Comparison of ENCODE assay signal across 8 mouse cellular contexts in the genomic region with DNA sequence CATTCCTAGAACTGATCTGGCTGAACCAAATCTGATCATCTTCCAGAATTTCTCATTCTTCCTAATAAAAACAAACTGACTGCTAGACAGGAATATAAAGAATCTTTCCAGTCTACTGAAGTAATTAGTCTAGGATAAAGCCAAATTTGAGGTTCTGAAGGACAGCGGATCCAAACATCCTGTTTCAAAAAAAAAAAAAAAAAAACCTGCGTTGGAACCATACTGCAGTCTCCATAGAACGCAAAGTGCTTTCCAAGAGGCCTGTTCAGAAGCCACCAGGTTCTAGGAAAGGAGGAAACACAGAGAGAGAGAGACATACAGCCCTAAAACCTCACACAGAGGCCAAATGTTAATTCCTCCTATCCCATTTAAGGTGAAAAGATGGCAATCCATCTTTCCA. TPM values are rescaled to one million over a fixed set of nuclear protein-coding genes. Genes with fewer than 3 reads are reported as not detected.
A peak's percentile ranks its signal among the peaks of the same experiment; 100 is the strongest.
DNase-seq lines count a peak whose midpoint lies in the region; ATAC-seq and TF ChIP-seq lines count a peak whose summit lies in the region.

No protein-coding gene starts in this region.

- TF ChIP-seq EP300 in ES-Bruce4 (IDR thresholded peaks at IDR 0.05; ENCODE audit: insufficient read depth, low read depth, low read length): no peak

- 42% methylated on average over 3 of the region's 3 CpGs for WGBS in heart, embryonic 12.5 days
- WGBS in forebrain, embryonic 15.5 days: 20% methylated on average over 3 of the region's 3 CpGs
- 35% methylated on average over 3 of the region's 3 CpGs for WGBS in liver, embryonic 15.5 days (ENCODE audit: insufficient replicate concordance)

- DNase-seq in heart, adult 11 months: no peak
- DNase-seq in urinary bladder, postnatal 36 days (ENCODE audit: low spot score in 2 of 2): no peak
- no peak for DNase-seq in kidney, postnatal 14 days
- no peak for DNase-seq in left cerebral cortex, adult 11 months (ENCODE audit: low spot score)

- H3K4me3 ChIP-seq in heart, embryonic 12.5 days: peak overlapping the region; percentile 71
- peak overlapping the region; percentile 96 for H3K4me3 ChIP-seq in ES-Bruce4 (ENCODE audit: low read depth, low read length)
- peak overlapping the region; percentile 60 for H3K4me3 ChIP-seq in forebrain, embryonic 15.5 days
- H3K4me3 ChIP-seq in liver, embryonic 15.5 days (replicated peaks): peak overlapping the region; percentile 64

- no peak for ATAC-seq in heart, embryonic 12.5 days (ENCODE audit: insufficient number of reproducible peaks, low FRiP score)
- no peak for ATAC-seq in forebrain, embryonic 15.5 days (replicated peaks)
- ATAC-seq in liver, embryonic 15.5 days (ENCODE audit: insufficient read depth): no peak

- TF ChIP-seq POLR2A in ES-Bruce4 (IDR thresholded peaks at IDR 0.05; ENCODE audit: insufficient read depth, low read length): no peak

- no peak overlapping the region for H3K27ac ChIP-seq in heart, embryonic 12.5 days (ENCODE audit: poor library complexity, severe bottlenecking)
- no peak overlapping the region for H3K27ac ChIP-seq in ES-Bruce4 (ENCODE audit: insufficient read depth, low read length)
- H3K27ac ChIP-seq in forebrain, embryonic 15.5 days (replicated peaks): peak overlapping the region; percentile 84
- H3K27ac ChIP-seq in liver, embryonic 15.5 days (replicated peaks): no peak overlapping the region

- H3K36me3 ChIP-seq in heart, embryonic 12.5 days: no peaks in the 10 kb centered on the region
- H3K36me3 ChIP-seq in ES-Bruce4 (ENCODE audit: control insufficient read depth, insufficient read depth, low read length, poor library complexity, severe bottlenecking): no peaks in the 10 kb centered on the region
- H3K36me3 ChIP-seq in forebrain, embryonic 15.5 days: no peaks in the 10 kb centered on the region
- no peaks in the 10 kb centered on the region for H3K36me3 ChIP-seq in liver, embryonic 15.5 days (replicated peaks)

- TF ChIP-seq CTCF in ES-Bruce4 (IDR thresholded peaks at IDR 0.05; ENCODE audit: low read depth, low read length): no peak

- H3K4me2 ChIP-seq in heart, embryonic 12.5 days: peak overlapping the region; percentile 74
- H3K4me2 ChIP-seq in forebrain, embryonic 15.5 days (replicated peaks): peak overlapping the region; percentile 50
- H3K4me2 ChIP-seq in liver, embryonic 15.5 days: peak overlapping the region; percentile 82

- H3K27me3 ChIP-seq in heart, embryonic 12.5 days (replicated peaks): no peaks in the 10 kb centered on the region
- no peaks in the 10 kb centered on the region for H3K27me3 ChIP-seq in ES-Bruce4 (ENCODE audit: control insufficient read depth, insufficient read depth, low read length, poor library complexity, severe bottlenecking)
- H3K27me3 ChIP-seq in forebrain, embryonic 15.5 days: no peaks in the 10 kb centered on the region
- H3K27me3 ChIP-seq in liver, embryonic 15.5 days: no peaks in the 10 kb centered on the region

- no peaks in the 10 kb centered on the region for H3K9me3 ChIP-seq in heart, embryonic 12.5 days (replicated peaks)
- no peaks in the 10 kb centered on the region for H3K9me3 ChIP-seq in ES-Bruce4 (replicated peaks; ENCODE audit: control insufficient read depth, insufficient read depth, low read length, poor library complexity, severe bottlenecking)
- no peaks in the 10 kb centered on the region for H3K9me3 ChIP-seq in forebrain, embryonic 15.5 days
- no peaks in the 10 kb centered on the region for H3K9me3 ChIP-seq in liver, embryonic 15.5 days (replicated peaks)

- H3K9ac ChIP-seq in heart, embryonic 12.5 days: no peak overlapping the region; the same call in 1 of the 2 replicates
- H3K9ac ChIP-seq in ES-Bruce4 (ENCODE audit: low read depth, poor library complexity, severe bottlenecking): peak overlapping the region; percentile 100
- peak overlapping the region; percentile 70 for H3K9ac ChIP-seq in forebrain, embryonic 15.5 days (replicated peaks)
- no peak overlapping the region for H3K9ac ChIP-seq in liver, embryonic 15.5 days

- H3K4me1 ChIP-seq in heart, embryonic 12.5 days (replicated peaks): 0 out of 2 replicates have a peak, but pooled peaks cover 6% of the 10 kb centered on the region
- no peaks in the 10 kb centered on the region for H3K4me1 ChIP-seq in ES-Bruce4 (ENCODE audit: control insufficient read depth, insufficient read depth, low read length)
- H3K4me1 ChIP-seq in forebrain, embryonic 15.5 days: 0 out of 2 replicates have a peak, but pooled peaks cover 4% of the 10 kb centered on the region
- peaks cover 9% of the 10 kb centered on the region for H3K4me1 ChIP-seq in liver, embryonic 15.5 days (replicated peaks)

RNA-seq across cellular contexts. Expression of gene Nkrf, which starts 1.0 kb away (rescaled TPM):
- polyA plus RNA-seq in heart, embryonic 12.5 days (2016; fragmentation: Nextera tagmentation; extraction: Ambion mirVana): 0.80 and 0.98 TPM in 2 replicates
- 15.2 and 17.7 TPM in 2 replicates for polyA plus RNA-seq in ES-Bruce4 (2011; ENCODE audit: insufficient read depth, insufficient read length, low read depth, missing spikeins)
- 11.5 and 12.3 TPM in 2 replicates for polyA plus RNA-seq in forebrain, embryonic 15.5 days (2015; fragmentation: Nextera tagmentation; extraction: Ambion mirVana)
- polyA plus RNA-seq in liver, embryonic 15.5 days (2015; fragmentation: Nextera tagmentation; extraction: Ambion mirVana): 0.51 and 0.67 TPM in 2 replicates

RNA-seq across cellular contexts. Expression of gene C330007P06Rik, which starts 27.7 kb away (rescaled TPM):
- 21.8 and 24.0 TPM in 2 replicates for polyA plus RNA-seq in heart, embryonic 12.5 days (2016; fragmentation: Nextera tagmentation; extraction: Ambion mirVana)
- polyA plus RNA-seq in ES-Bruce4 (2011; ENCODE audit: insufficient read depth, insufficient read length, low read depth, missing spikeins): 20.2 and 20.7 TPM in 2 replicates
- 24.4 and 24.7 TPM in 2 replicates for polyA plus RNA-seq in forebrain, embryonic 15.5 days (2015; fragmentation: Nextera tagmentation; extraction: Ambion mirVana)
- 12.6 and 13.6 TPM in 2 replicates for polyA plus RNA-seq in liver, embryonic 15.5 days (2015; fragmentation: Nextera tagmentation; extraction: Ambion mirVana)

RNA-seq across cellular contexts. Expression of gene Ube2a, which starts 28.0 kb away (rescaled TPM):
- 116 and 124 TPM in 2 replicates for polyA plus RNA-seq in heart, embryonic 12.5 days (2016; fragmentation: Nextera tagmentation; extraction: Ambion mirVana)
- 101 and 112 TPM in 2 replicates for polyA plus RNA-seq in ES-Bruce4 (2011; ENCODE audit: insufficient read depth, insufficient read length, low read depth, missing spikeins)
- 108 and 120 TPM in 2 replicates for polyA plus RNA-seq in forebrain, embryonic 15.5 days (2015; fragmentation: Nextera tagmentation; extraction: Ambion mirVana)
- 64.3 and 74.0 TPM in 2 replicates for polyA plus RNA-seq in liver, embryonic 15.5 days (2015; fragmentation: Nextera tagmentation; extraction: Ambion mirVana)

Comparison
In these comparisons a context has a peak if more than half of its experiments do, and no peak if none do; other contexts are left out.
1. H3K9ac ChIP-seq: peak in ES-Bruce4 (single experiment) and forebrain, embryonic 15.5 days (single experiment); none in heart, embryonic 12.5 days (single experiment) and liver, embryonic 15.5 days (single experiment).
2. Peak in every context shown above with its lines, with median percentiles within 50 percentile points of each other: H3K4me2 ChIP-seq and H3K4me3 ChIP-seq.